Mouse (Mus musculus) retina, postnatal 7 days (tissue): ENCODE results near the gene Zdhhc22.
A peak's percentile ranks its signal among the peaks of the same experiment; 100 is the strongest.

Experiments used
- DNase-seq: peaks from one replicate; pipeline ENCODE4 v3.0.0-alpha.2; 2012; ENCODE audit warnings: low read depth, low spot score

Zdhhc22 gene

GRCm38 (mm10) chr12:86995931-86996330, 5.7 kb upstream of the Zdhhc22 start:
- no peak for DNase-seq

GRCm38 (mm10) chr12:86994776-86995175, 4.5 kb upstream of the Zdhhc22 start:
- no peak for DNase-seq

- no peak for DNase-seq
Measured at GRCm38 (mm10) chr12:86994166-86994565, 3.9 kb upstream of the Zdhhc22 start.

GRCm38 (mm10) chr12:86990755-86991110, 503 bp upstream of the Zdhhc22 start:
- DNase-seq, result no peak

GRCm38 (mm10) chr12:86989378-86989777, 852 bp downstream of the Zdhhc22 start:
- DNase-seq, result no peak

- no peak for DNase-seq
Measured at GRCm38 (mm10) chr12:86988227-86988626, 2.0 kb downstream of the Zdhhc22 start.

GRCm38 (mm10) chr12:86986562-86986961, 3.7 kb downstream of the Zdhhc22 start:
- DNase-seq, result no peak

- no peak for DNase-seq
Measured at GRCm38 (mm10) chr12:86984194-86984555, 6.1 kb downstream of the Zdhhc22 start.

- no peak for DNase-seq
Measured at GRCm38 (mm10) chr12:86983470-86984193, 6.6 kb downstream of the Zdhhc22 start.

GRCm38 (mm10) chr12:86981180-86981579, 9.1 kb downstream of the Zdhhc22 start:
- DNase-seq, result no peak

- no peak for DNase-seq
Measured at GRCm38 (mm10) chr12:86977833-86978232, 12.4 kb downstream of the Zdhhc22 start.

GRCm38 (mm10) chr12:86976511-86977168, 13.6 kb downstream of the Zdhhc22 start:
- DNase-seq, result no peak

GRCm38 (mm10) chr12:86975761-86976160, 14.5 kb downstream of the Zdhhc22 start:
- no peak for DNase-seq

- peak; percentile 48 for DNase-seq
Measured at GRCm38 (mm10) chr12:86974387-86975288, 15.6 kb downstream of the Zdhhc22 start.

- DNase-seq, result no peak
Measured at GRCm38 (mm10) chr12:86973706-86974105, 16.5 kb downstream of the Zdhhc22 start.

- no peak for DNase-seq
Measured at GRCm38 (mm10) chr12:86973216-86973615, 17.0 kb downstream of the Zdhhc22 start.

GRCm38 (mm10) chr12:86971089-86971488, 19.1 kb downstream of the Zdhhc22 start:
- no peak for DNase-seq

GRCm38 (mm10) chr12:86969220-86969601, 21.0 kb downstream of the Zdhhc22 start:
- no peak for DNase-seq

- DNase-seq, result no peak
Measured at GRCm38 (mm10) chr12:86968468-86969219, 21.6 kb downstream of the Zdhhc22 start.

GRCm38 (mm10) chr12:86965237-86965799, 24.9 kb downstream of the Zdhhc22 start:
- no peak for DNase-seq
